Mouse (Mus musculus) limb, embryonic 11.5 days (tissue): Measurements from ENCODE around the gene Reps2. TPM values are rescaled to one million over a fixed set of nuclear protein-coding genes. Genes with fewer than 3 reads are reported as not detected.

ENCODE experiments used
- ATAC-seq: fragments of 200-750 bp; cut with Nextera tagmentation; 2 replicates; pipeline ENCODE4 v1.8.0; 2017; ENCODE audit warnings: low read depth; ENCODE audit not compliant: insufficient number of reproducible peaks, low FRiP score, low TSS enrichment
- DNase-seq: peaks from one replicate; pipeline ENCODE4 v3.0.0-alpha.2; 2015; ENCODE audit warnings: low spot score
- H3K27ac ChIP-seq: fragments of 300-500 bp; sonication (generic); replicated peaks from 2 replicates; pipeline ENCODE4 v1.5.1; 2014; ENCODE audit warnings: low read depth, mild to moderate bottlenecking, low read length
- H3K27me3 ChIP-seq: fragments of 300-500 bp; sonication (generic); 2 replicates; pipeline ENCODE4 v1.6.1; 2014; ENCODE audit warnings: mild to moderate bottlenecking, low read length, mixed read lengths; ENCODE audit not compliant: control insufficient read depth, insufficient read depth
- H3K36me3 ChIP-seq: fragments of 300-500 bp; sonication (generic); 2 replicates; pipeline ENCODE4 v1.6.1; 2014; ENCODE audit warnings: mild to moderate bottlenecking, low read length, moderate library complexity, mixed read lengths; ENCODE audit not compliant: control insufficient read depth, insufficient read depth
- H3K4me1 ChIP-seq: fragments of 300-500 bp; sonication (generic); 2 replicates; pipeline ENCODE4 v1.6.1; 2014; ENCODE audit warnings: low read length, mixed read lengths; ENCODE audit not compliant: control insufficient read depth, insufficient read depth
- H3K4me2 ChIP-seq: fragments of 300-500 bp; sonication (generic); 2 replicates; pipeline ENCODE4 v1.6.1; 2014; ENCODE audit warnings: low read depth, mild to moderate bottlenecking, moderate library complexity; ENCODE audit not compliant: severe bottlenecking
- H3K4me3 ChIP-seq: fragments of 300-500 bp; sonication (generic); 2 replicates; pipeline ENCODE4 v1.5.1; 2014; ENCODE audit warnings: low read depth, low read length
- H3K9ac ChIP-seq: fragments of 300-500 bp; sonication (generic); 2 replicates; pipeline ENCODE4 v1.6.1; 2014; ENCODE audit warnings: mild to moderate bottlenecking, low read length
- H3K9me3 ChIP-seq: fragments of 300-500 bp; sonication (generic); 2 replicates; pipeline ENCODE4 v1.6.1; 2016; ENCODE audit warnings: low read length; ENCODE audit not compliant: control insufficient read depth
- WGBS: fragments of 180-500 bp; shearing (Covaris S2); extraction: QIAGEN DNeasy Blood & Tissue Kit; methylation state at CpG from one replicate; pipeline ENCODE4 v1.1.7; 2014; 5-methylcytosine and 5-hydroxymethylcytosine counted together
- polyA plus RNA-seq: library from polyadenylated mRNA; unstranded; fragments of >200 nt; fragmentation: Nextera tagmentation; extraction: Ambion mirVana; gene quantifications from 2 replicates; pipeline ENCODE4 v1.2.1, GENCODE M21; 2014

Gene Reps2
- polyA plus RNA-seq, 1 experiment from 2014 or later: 0.44 TPM

GRCm38 (mm10) chrX:162419431-162419830 is 224.0 kb downstream of the Reps2 start:
- Histone ChIP-seq H3K4me1 (no peaks in the 10 kb centered on the region), H3K27me3 (peaks cover 9% of the 10 kb centered on the region; the same call in 1 of the 2 replicates), H3K27ac (no peak overlapping the region), H3K4me3 (no peak overlapping the region), H3K36me3 (no peaks in the 10 kb centered on the region), H3K9me3 (no peaks in the 10 kb centered on the region), H3K4me2 (no peak overlapping the region), H3K9ac (no peak overlapping the region)
- ATAC-seq: no peak
- 81% methylated on average over 3 of the region's 3 CpGs for WGBS
- no peak for DNase-seq

GRCm38 (mm10) chrX:162413124-162413523 is 230.3 kb downstream of the Reps2 start:
- no peaks in the 10 kb centered on the region for H3K9me3 ChIP-seq
- H3K9ac ChIP-seq: no peak overlapping the region
- H3K4me2 ChIP-seq: no peak overlapping the region
- H3K4me1 ChIP-seq: no peaks in the 10 kb centered on the region
- no peak for ATAC-seq
- peaks cover 9% of the 10 kb centered on the region; the same call in 1 of the 2 replicates for H3K27me3 ChIP-seq
- DNase-seq: no peak
- no peak overlapping the region for H3K4me3 ChIP-seq
- WGBS: 86% methylated on average over 2 of the region's 2 CpGs
- H3K36me3 ChIP-seq: no peaks in the 10 kb centered on the region
- no peak overlapping the region for H3K27ac ChIP-seq

GRCm38 (mm10) chrX:162407291-162407690 is 236.2 kb downstream of the Reps2 start:
- WGBS: 88% methylated on average over 4 of the region's 4 CpGs
- no peak overlapping the region for H3K27ac ChIP-seq
- H3K9ac ChIP-seq: no peak overlapping the region
- H3K36me3 ChIP-seq: no peaks in the 10 kb centered on the region
- DNase-seq: no peak
- ATAC-seq: no peak
- no peak overlapping the region for H3K4me2 ChIP-seq
- H3K27me3 ChIP-seq: peaks cover 3% of the 10 kb centered on the region; the same call in 1 of the 2 replicates
- no peaks in the 10 kb centered on the region for H3K4me1 ChIP-seq
- no peaks in the 10 kb centered on the region for H3K9me3 ChIP-seq
- H3K4me3 ChIP-seq: no peak overlapping the region

- no peaks in the 10 kb centered on the region for H3K9me3 ChIP-seq
- no peak for DNase-seq
Measured at GRCm38 (mm10) chrX:162402487-162402886, 241.0 kb downstream of the Reps2 start.

GRCm38 (mm10) chrX:162380730-162381129 is 262.7 kb downstream of the Reps2 start:
- H3K9ac ChIP-seq: no peak overlapping the region
- 98% methylated on average over 1 of the region's 1 CpGs for WGBS
- no peaks in the 10 kb centered on the region for H3K9me3 ChIP-seq
- H3K4me1 ChIP-seq: no peaks in the 10 kb centered on the region
- H3K4me3 ChIP-seq: no peak overlapping the region
- no peak overlapping the region for H3K4me2 ChIP-seq
- H3K27ac ChIP-seq: no peak overlapping the region
- no peaks in the 10 kb centered on the region for H3K27me3 ChIP-seq
- no peak for DNase-seq
- no peak for ATAC-seq
- H3K36me3 ChIP-seq: no peaks in the 10 kb centered on the region

More at GRCm38 (mm10) chrX:162402487-162402886, 241.0 kb downstream of the Reps2 start:
- no peak for ATAC-seq
- WGBS: 58% methylated on average over 3 of the region's 3 CpGs
- no peak overlapping the region for H3K4me3 ChIP-seq
- H3K36me3 ChIP-seq: no peaks in the 10 kb centered on the region
- no peak overlapping the region for H3K4me2 ChIP-seq
- no peaks in the 10 kb centered on the region for H3K4me1 ChIP-seq
- H3K27me3 ChIP-seq: peaks cover 4% of the 10 kb centered on the region; the same call in 1 of the 2 replicates
- no peak overlapping the region for H3K27ac ChIP-seq
- H3K9ac ChIP-seq: no peak overlapping the region

GRCm38 (mm10) chrX:162363206-162363605 is 280.2 kb downstream of the Reps2 start:
- H3K27me3 ChIP-seq: no peaks in the 10 kb centered on the region; the same call in 1 of the 2 replicates
- H3K27ac ChIP-seq: no peak overlapping the region
- H3K9me3 ChIP-seq: no peaks in the 10 kb centered on the region
- H3K4me2 ChIP-seq: no peak overlapping the region
- no peak overlapping the region for H3K4me3 ChIP-seq
- ATAC-seq (no peak), DNase-seq (no peak)
- no peak overlapping the region for H3K9ac ChIP-seq
- H3K36me3 ChIP-seq: no peaks in the 10 kb centered on the region
- 73% methylated on average over 2 of the region's 2 CpGs for WGBS
- H3K4me1 ChIP-seq: no peaks in the 10 kb centered on the region

Other genes starting within 250 kb of the Reps2 start
- 430 and 436 TPM in 2 replicates for gene Rbbp7, start 116.8 kb upstream of the Reps2 start, polyA plus RNA-seq
- gene Txlng, start 185.8 kb upstream of the Reps2 start, polyA plus RNA-seq: 18.7 and 20.0 TPM in 2 replicates
- 48.9 and 50.3 TPM in 2 replicates for gene Syap1, start 244.8 kb upstream of the Reps2 start, polyA plus RNA-seq